Mouse (Mus musculus) mouse embryonic stem cell (cell line): ENCODE results near the gene Pbrm1.

Experiments used
- in situ Hi-C, 2 experiments: fragments of 300-500 bp; cut with MboI; formaldehyde crosslinking; loops; 1 replicate in 1 of 2; 3 replicates in 1 of 2; pipeline ENCODE4 v1.14.3; 2019 to 2020; ENCODE audit warnings: low sequenced_read_pairs in 2 of 2, low pct_unique_long_range_greater_than_20kb in 1 of 2, mixed read lengths in 1 of 2; ENCODE audit not compliant: unreplicated experiment in 1 of 2

Pbrm1 gene

GRCm38 (mm10) chr14:31018860-31019291, at the start of gene Pbrm1, which contains the start of gene Gnl3:
Pbrm1 (plus strand) TSS chr14:31019138.
Gnl3 (minus strand) TSS chr14:31019152.
- in situ Hi-C loops = no loop called here

GRCm38 (mm10) chr14:30974204-30974603, 44.7 kb upstream of the Pbrm1 start:
- in situ Hi-C loops = no loop called here

GRCm38 (mm10) chr14:30976222-30976621, 42.7 kb upstream of the Pbrm1 start:
- in situ Hi-C loops = no loop called here

GRCm38 (mm10) chr14:30996417-30996816, 22.5 kb upstream of the Pbrm1 start:
- in situ Hi-C loops = no loop called here

GRCm38 (mm10) chr14:31000356-31000755, 18.6 kb upstream of the Pbrm1 start:
- in situ Hi-C loops = no loop called here

- in situ Hi-C loops = no loop called here
Observed at GRCm38 (mm10) chr14:31000816-31001306, 18.1 kb upstream of the Pbrm1 start.

- in situ Hi-C loops = no loop called here
Observed at GRCm38 (mm10) chr14:31001307-31002205, 17.4 kb upstream of the Pbrm1 start, which contains the start of the genes Glt8d1 and Spcs1. Glt8d1 (plus strand) TSS chr14:31001400. Spcs1 (minus strand) TSS chr14:31001672.

GRCm38 (mm10) chr14:31004527-31004926, 14.4 kb upstream of the Pbrm1 start:
- in situ Hi-C loops = no loop called here

- in situ Hi-C loops = no loop called here
Observed at GRCm38 (mm10) chr14:31006779-31007178, 12.2 kb upstream of the Pbrm1 start.

- in situ Hi-C loops = no loop called here
Observed at GRCm38 (mm10) chr14:31011588-31011987, 7.3 kb upstream of the Pbrm1 start.

GRCm38 (mm10) chr14:31013928-31014327, 5.0 kb upstream of the Pbrm1 start:
- in situ Hi-C loops = no loop called here

GRCm38 (mm10) chr14:31016063-31016462, 2.9 kb upstream of the Pbrm1 start:
- in situ Hi-C loops = no loop called here

GRCm38 (mm10) chr14:31017854-31018253, 1.1 kb upstream of the Pbrm1 start:
- in situ Hi-C loops = no loop called here

- in situ Hi-C loops = no loop called here
Observed at GRCm38 (mm10) chr14:31019331-31020205, 630 bp downstream of the Pbrm1 start.

- in situ Hi-C loops = no loop called here
Observed at GRCm38 (mm10) chr14:31022579-31022978, 3.6 kb downstream of the Pbrm1 start.

- in situ Hi-C loops = no loop called here
Observed at GRCm38 (mm10) chr14:31025785-31026184, 6.8 kb downstream of the Pbrm1 start.

GRCm38 (mm10) chr14:31045296-31045695, 26.4 kb downstream of the Pbrm1 start:
- in situ Hi-C loops = no loop called here

- in situ Hi-C loops = no loop called here
Observed at GRCm38 (mm10) chr14:31045817-31046216, 26.9 kb downstream of the Pbrm1 start.

GRCm38 (mm10) chr14:31062277-31062676, 43.3 kb downstream of the Pbrm1 start:
- in situ Hi-C loops = no loop called here
